Mouse (Mus musculus) kidney, embryonic 14.5 days (tissue): Measurements from ENCODE around the gene Ldoc1. TPM values are rescaled to one million over a fixed set of nuclear protein-coding genes. Genes with fewer than 3 reads are reported as not detected.
A peak's percentile ranks its signal among the peaks of the same experiment; 100 is the strongest.

ENCODE experiments used
- ATAC-seq: fragments of 200-750 bp; cut with Nextera tagmentation; 2 replicates; pipeline ENCODE4 v1.8.0; 2017; ENCODE audit warnings: moderate number of reproducible peaks, mild to moderate bottlenecking, moderate TSS enrichment, moderate library complexity; ENCODE audit not compliant: low FRiP score, low TSS enrichment
- H3K27ac ChIP-seq: fragments of 300-500 bp; sonication (generic); 2 replicates; pipeline ENCODE4 v1.5.1; 2014; ENCODE audit warnings: low read depth, mild to moderate bottlenecking, low read length, moderate library complexity, mixed read lengths
- H3K27me3 ChIP-seq: fragments of 300-500 bp; sonication (generic); 2 replicates; pipeline ENCODE4 v1.6.1; 2014; ENCODE audit warnings: mild to moderate bottlenecking, low read length; ENCODE audit not compliant: control insufficient read depth, insufficient read depth
- H3K36me3 ChIP-seq: fragments of 300-500 bp; sonication (generic); 2 replicates; pipeline ENCODE4 v1.6.1; 2014; ENCODE audit warnings: low read length, mixed read lengths; ENCODE audit not compliant: control insufficient read depth, insufficient read depth
- H3K4me1 ChIP-seq: fragments of 300-500 bp; sonication (generic); 2 replicates; pipeline ENCODE4 v1.6.1; 2014; ENCODE audit warnings: low read length, mixed read lengths; ENCODE audit not compliant: control insufficient read depth, insufficient read depth
- H3K4me2 ChIP-seq: fragments of 300-500 bp; sonication (generic); replicated peaks from 2 replicates; pipeline ENCODE4 v1.6.1; 2014; ENCODE audit warnings: low read depth, mild to moderate bottlenecking, low read length
- H3K4me3 ChIP-seq: fragments of 300-500 bp; sonication (generic); 2 replicates; pipeline ENCODE4 v1.5.1; 2014; ENCODE audit warnings: mild to moderate bottlenecking, low read length
- H3K9ac ChIP-seq: fragments of 300-500 bp; sonication (generic); 2 replicates; pipeline ENCODE4 v1.6.1; 2014; ENCODE audit warnings: low read depth, mild to moderate bottlenecking, low read length, moderate library complexity
- H3K9me3 ChIP-seq: fragments of 300-500 bp; sonication (generic); 2 replicates; pipeline ENCODE4 v1.6.1; 2016; ENCODE audit warnings: low read length; ENCODE audit not compliant: control insufficient read depth
- WGBS: fragments of 180-500 bp; shearing (Covaris S2); extraction: QIAGEN DNeasy Blood & Tissue Kit; methylation state at CpG from one replicate; pipeline ENCODE4 v1.1.7; 2014; 5-methylcytosine and 5-hydroxymethylcytosine counted together
- polyA plus RNA-seq: library from polyadenylated mRNA; unstranded; fragments of >200 nt; fragmentation: Nextera tagmentation; extraction: Ambion mirVana; gene quantifications from 2 replicates; pipeline ENCODE4 v1.2.1, GENCODE M21; 2014

The Ldoc1 gene
- polyA plus RNA-seq = 1.7 and 2.2 TPM in 2 replicates

GRCm38 (mm10) chrX:61709302-61710033, at the start of gene Ldoc1:
TSS of gene Ldoc1 (plus strand) at chrX:61709497.
- Histone ChIP-seq H3K36me3 (no peaks in the 10 kb centered on the region), H3K27me3 (no peaks in the 10 kb centered on the region), H3K9ac (no peak within 1 kb of the TSS), H3K4me1 (no peaks in the 10 kb centered on the region), H3K4me3 (peak within 1 kb of the TSS; percentile 26), H3K27ac (no peak within 1 kb of the TSS), H3K4me2 (peak within 1 kb of the TSS; percentile 42), H3K9me3 (no peaks in the 10 kb centered on the region)
- ATAC-seq = peak; percentile 64; the same call in 1 of the 2 replicates
- WGBS = 46% methylated on average over 34 of the region's 34 CpGs

DNA sequence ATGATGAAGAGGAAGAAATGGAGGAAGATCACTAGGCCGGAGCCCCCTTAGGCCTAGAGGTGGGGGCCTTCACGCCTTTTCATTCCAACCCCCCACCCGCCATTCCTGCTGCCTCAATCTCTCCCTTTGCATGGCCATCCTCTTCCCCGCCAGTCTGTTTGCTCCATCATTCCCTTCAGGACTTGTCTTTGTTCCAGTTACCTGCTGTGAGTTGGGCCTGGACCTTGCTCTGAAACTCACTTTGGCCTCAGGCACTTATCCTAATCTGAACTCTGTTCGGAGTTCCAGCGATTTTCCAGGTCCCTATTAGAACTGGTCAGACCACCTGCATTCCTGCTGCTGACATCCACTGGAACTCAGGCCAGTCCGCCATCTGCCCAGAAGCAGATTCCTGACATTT, 834 bp downstream of the Ldoc1 start:
- WGBS = 87% methylated on average over 7 of the region's 7 CpGs
- H3K4me1 ChIP-seq = no peaks in the 10 kb centered on the region

DNA sequence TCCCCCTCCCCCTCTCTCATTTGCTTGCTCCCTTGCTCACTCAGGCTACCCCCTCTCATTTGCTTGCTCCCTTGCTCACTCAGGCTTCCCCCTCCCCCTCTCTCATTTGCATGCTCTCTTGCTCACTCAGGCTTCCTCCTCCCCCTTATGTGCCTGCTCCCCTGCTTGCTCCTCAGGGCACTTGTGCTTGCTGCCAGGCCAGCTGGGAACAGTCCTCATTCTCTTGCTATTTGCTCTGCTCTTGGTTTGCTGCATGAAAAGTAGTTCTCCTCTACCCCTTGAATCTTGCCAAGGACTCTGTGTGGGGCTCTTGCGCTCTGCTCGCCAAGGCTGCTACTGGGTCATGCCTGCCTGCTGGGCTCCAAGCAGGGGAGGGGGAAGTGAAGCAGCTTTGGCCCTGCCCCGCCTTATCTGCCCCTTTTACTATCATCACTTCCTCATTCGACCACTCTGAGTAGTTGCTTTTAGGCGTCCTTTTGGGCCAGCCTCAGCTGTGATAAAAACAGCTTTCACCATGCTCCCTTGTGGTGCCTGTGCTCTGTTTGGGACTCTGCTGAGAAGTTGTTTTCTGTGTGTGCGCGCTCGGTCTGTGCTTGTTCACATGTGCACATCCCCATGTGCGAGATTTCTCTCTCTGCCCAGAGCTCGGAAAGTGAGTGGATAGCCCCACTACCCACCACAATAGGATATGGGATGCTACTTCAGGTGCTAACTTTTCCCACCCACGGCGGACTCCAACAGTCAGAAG, 13.2 kb downstream of the Ldoc1 start:
- Histone ChIP-seq H3K27me3 (no peaks in the 10 kb centered on the region), H3K9ac (no peak overlapping the region), H3K9me3 (no peaks in the 10 kb centered on the region), H3K4me3 (no peak overlapping the region), H3K36me3 (no peaks in the 10 kb centered on the region), H3K4me1 (no peaks in the 10 kb centered on the region), H3K4me2 (peak overlapping the region; percentile 22; the same call in 1 of the 2 replicates), H3K27ac (no peak overlapping the region)
- 25% methylated on average over 12 of the region's 12 CpGs for WGBS
- peak; percentile 82; the same call in 1 of the 2 replicates for ATAC-seq

More for the DNA sequence above, 834 bp downstream of the Ldoc1 start:
- H3K9ac ChIP-seq = no peak overlapping the region
- no peaks in the 10 kb centered on the region for H3K36me3 ChIP-seq
- no peak for ATAC-seq
- H3K4me3 ChIP-seq = no peak overlapping the region
- no peaks in the 10 kb centered on the region for H3K9me3 ChIP-seq
- no peak overlapping the region for H3K27ac ChIP-seq
- H3K4me2 ChIP-seq = no peak overlapping the region
- no peaks in the 10 kb centered on the region for H3K27me3 ChIP-seq

GRCm38 (mm10) chrX:61723029-61723980, 14.0 kb downstream of the Ldoc1 start:
- Histone ChIP-seq H3K27me3 (no peaks in the 10 kb centered on the region), H3K9me3 (no peaks in the 10 kb centered on the region), H3K27ac (no peak overlapping the region), H3K4me2 (peak overlapping the region; percentile 22; the same call in 1 of the 2 replicates), H3K4me3 (no peak overlapping the region), H3K4me1 (no peaks in the 10 kb centered on the region), H3K36me3 (no peaks in the 10 kb centered on the region), H3K9ac (no peak overlapping the region)
- peak; percentile 81; the same call in 1 of the 2 replicates for ATAC-seq
- WGBS = 56% methylated on average over 9 of the region's 9 CpGs

DNA sequence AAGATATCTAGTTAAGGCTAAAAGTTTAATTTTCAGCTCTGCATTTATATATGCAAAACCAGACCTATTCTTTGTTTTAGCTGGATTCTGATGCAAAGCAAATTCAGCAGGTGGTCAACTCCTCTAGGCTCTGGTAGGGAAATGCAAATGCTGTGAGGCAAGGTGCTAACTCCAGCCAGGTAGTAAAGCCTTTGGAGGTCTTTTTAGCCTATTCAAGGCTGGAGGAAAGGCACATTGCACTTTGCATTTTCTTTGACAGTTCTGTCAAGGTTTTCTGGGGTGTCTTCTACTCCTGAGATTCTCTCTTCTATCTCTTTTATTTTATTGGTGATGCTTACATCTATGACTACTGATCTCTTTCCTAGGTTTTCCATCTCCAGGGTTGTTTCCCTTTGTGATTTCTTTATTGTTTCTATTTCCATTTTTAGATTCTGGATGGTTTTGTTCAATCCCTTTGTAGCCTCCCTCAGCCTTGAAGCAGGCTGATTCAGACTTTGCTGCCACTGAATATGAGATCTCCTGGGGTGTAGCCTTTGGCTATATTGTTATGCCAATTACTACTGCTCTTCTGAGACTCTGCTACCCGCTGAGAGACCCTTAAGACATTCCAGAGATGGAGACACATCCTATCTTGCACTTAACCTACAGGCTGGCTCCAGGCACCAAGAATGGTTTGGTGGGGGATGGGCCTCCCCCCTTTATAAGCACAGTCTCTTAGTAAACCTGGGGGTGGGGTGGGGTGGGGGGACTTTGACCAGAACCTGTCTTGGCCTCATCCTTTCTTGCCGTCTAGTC, 18.4 kb downstream of the Ldoc1 start:
- ATAC-seq = no peak
- H3K4me2 ChIP-seq = no peak overlapping the region
- no peak overlapping the region for H3K4me3 ChIP-seq
- H3K9me3 ChIP-seq = no peaks in the 10 kb centered on the region
- H3K27ac ChIP-seq = no peak overlapping the region
- H3K9ac ChIP-seq = no peak overlapping the region
- H3K36me3 ChIP-seq = no peaks in the 10 kb centered on the region
- no peaks in the 10 kb centered on the region for H3K4me1 ChIP-seq
- H3K27me3 ChIP-seq = no peaks in the 10 kb centered on the region
- WGBS = 62% methylated on average over 2 of the region's 2 CpGs
